Mouse (Mus musculus) ES-Bruce4 (cell line): ENCODE data around the gene Notch1.

Experiments
- CTCF ChIP-seq: IDR thresholded peaks from one replicate; pipeline ENCODE4 v1.8.1; 2011; ENCODE audit warnings: low read depth, low read length
- EP300 ChIP-seq: IDR thresholded peaks from 2 replicates; pipeline ENCODE4 v1.6.1; 2011; ENCODE audit warnings: low read depth, low read length; ENCODE audit not compliant: insufficient read depth
- POLR2A ChIP-seq: IDR thresholded peaks from one replicate; pipeline ENCODE4 v1.8.1; 2011; ENCODE audit warnings: low read length; ENCODE audit not compliant: insufficient read depth

DNA sequence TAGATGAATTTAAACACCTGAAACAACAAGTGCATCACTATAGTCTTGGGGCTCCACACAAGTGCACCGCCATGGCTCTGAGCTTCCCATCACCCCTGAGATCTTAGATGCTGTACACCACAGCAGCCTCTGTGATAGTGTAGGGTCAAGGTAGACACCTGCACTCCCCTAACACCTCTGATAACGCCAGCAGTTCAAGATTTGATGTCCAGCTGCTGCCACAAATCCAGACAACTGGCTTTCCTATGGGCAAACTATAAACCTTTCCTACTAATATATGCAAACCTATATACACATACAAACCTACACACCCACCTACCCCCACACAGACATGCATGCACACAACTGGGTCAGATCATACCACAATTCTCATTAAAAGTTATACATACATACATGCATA, 91.9 kb downstream of the Notch1 start:
- TF ChIP-seq POLR2A = no peak
- TF ChIP-seq CTCF = no peak
- TF ChIP-seq EP300 = no peak
